Mouse (Mus musculus) erythroblast, adult 5-6 weeks (primary cell): ENCODE measurements at regions not wholly inside any gene's neighbourhood (a gene's known extent, or its start where the extent isn't known, plus 50 kb on each side); places are given as distances from the start of the nearest gene placed in this dataset.
"Not testable (repeated sequence)": the region's sequence is repeated elsewhere in the genome, so short reads cannot be mapped to it uniquely, and the experiment has no call there.

ENCODE experiments used
- ATAC-seq: replicated peaks from 2 replicates; pipeline ENCODE4 v1.8.0; 2016; ENCODE audit warnings: moderate number of reproducible peaks, mild to moderate bottlenecking, moderate TSS enrichment, inconsistent platforms; ENCODE audit not compliant: poor library complexity, low FRiP score, severe bottlenecking

GRCm38 (mm10) chr1:194565574-194565973 lies 52.4 kb upstream of the Plxna2 start:
- no peak for ATAC-seq

DNA sequence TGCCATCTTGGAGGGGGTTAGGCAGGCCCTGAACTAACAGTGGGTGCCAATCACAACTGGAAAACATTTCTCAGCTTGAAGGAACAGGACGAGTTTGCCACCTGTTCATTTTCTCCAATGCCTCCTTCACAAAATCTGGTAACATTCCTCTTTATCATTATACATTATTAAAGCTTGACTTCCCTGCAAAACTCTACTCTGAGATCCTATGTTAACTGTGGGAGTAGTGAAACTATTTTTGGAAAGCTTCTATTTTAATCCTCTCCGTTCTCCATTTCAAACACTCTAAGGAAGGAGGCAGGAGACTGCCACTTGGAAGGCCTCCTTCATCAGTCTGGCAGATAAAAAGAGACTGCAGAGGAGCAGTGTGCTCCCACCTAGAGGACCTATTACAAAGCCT lies 54.1 kb upstream of the Plxna2 start:
- ATAC-seq: no peak

- no peak for ATAC-seq
Measured at GRCm38 (mm10) chr1:194561098-194561497, 56.9 kb upstream of the Plxna2 start.

DNA sequence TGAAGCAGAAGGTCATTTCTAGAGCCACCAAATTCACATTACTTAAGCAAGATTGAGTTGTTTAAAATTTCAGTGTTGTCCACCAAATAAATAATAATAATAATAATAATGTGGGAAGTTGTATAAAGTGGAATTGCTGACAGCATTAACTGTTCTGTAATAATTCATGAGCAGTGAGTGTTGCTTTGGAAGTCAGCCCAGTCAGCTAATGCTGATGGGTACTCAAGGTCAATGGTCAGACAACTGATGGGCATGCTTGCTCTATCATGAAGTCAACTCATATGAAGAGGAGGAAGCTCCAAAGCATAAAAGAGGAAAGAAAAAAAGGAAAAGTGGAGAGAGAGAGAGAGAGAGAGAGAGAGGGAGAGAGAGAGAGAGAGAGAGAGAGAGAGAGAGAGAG lies 69.4 kb upstream of the Plxna2 start:
- ATAC-seq: no peak

DNA sequence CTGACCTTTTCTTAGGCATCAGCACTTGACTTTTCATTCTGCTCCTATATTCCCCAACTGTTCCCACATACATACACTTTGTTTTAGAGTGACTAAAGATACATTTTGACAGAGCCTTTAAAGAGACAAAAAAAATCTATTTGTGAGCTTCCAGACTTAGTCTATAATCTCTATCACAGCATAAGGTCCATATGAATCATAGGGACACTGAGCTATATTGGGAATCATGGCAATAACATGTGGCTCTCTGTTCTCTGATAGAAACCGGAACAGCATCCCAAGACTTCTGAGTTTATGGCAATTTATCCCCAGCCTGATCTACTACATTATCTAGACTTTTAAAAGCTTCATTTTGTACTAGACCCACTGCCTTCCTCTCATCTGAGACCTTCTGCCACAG lies 69.8 kb upstream of the Plxna2 start:
- ATAC-seq: no peak

GRCm38 (mm10) chr1:194540923-194541322 lies 77.1 kb upstream of the Plxna2 start:
- no peak for ATAC-seq

- ATAC-seq: no peak
Measured at GRCm38 (mm10) chr1:194527342-194528165, 90.5 kb upstream of the Plxna2 start.

GRCm38 (mm10) chr1:194524976-194525375 lies 93.0 kb upstream of the Plxna2 start:
- ATAC-seq: no peak

DNA sequence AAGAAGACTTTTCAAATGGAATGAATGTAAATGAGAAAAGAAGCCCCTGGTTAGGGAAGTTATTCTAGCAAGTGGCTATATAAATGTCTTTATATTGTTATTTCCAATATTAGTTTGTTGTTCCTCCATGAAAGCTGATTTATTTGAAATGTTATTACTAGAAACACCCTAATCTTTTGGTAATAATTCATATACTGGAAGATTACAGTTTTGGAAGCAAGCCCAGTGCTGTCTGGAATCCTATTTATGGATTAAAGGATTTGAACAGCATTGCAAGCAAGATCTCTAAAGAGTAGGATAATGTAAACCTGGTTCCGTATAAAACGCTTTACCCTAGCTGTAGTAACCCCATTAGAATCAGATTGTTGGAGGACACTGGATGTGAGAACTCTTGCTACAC lies 96.8 kb upstream of the Plxna2 start:
- ATAC-seq: no peak

DNA sequence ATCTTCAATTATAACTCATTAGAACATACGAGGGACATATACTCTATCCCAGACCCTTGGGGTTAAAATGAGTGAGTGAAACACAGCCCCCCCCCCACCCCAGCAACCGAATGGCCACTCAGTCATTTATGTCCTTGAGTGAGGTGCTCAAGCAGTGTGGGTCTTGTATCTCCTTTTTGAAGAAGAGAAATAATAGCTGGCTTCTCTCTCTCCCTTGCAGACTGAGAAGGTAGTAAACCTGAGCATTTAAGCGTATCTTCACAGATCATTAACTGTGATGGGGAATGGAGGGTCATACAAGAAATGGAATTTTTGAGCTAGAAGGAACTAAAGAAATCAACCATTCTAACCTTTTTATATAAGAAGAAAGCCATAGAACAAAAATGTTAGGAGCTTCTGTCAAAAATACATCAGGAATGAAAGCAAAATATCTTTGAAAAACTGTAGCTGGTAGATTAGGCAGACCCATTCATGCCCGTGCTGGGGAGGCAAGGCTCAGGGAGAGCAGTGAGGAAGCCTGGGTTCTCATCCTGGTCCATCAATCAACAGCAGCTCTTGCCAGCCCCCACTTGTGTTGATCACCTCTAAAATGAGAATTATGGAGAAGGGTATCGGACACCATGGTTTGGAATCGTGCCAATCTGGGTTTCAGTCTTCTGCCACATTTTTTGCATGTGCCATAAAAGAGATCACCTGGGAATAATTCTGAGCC lies 98.4 kb upstream of the Plxna2 start:
- no peak for ATAC-seq

DNA sequence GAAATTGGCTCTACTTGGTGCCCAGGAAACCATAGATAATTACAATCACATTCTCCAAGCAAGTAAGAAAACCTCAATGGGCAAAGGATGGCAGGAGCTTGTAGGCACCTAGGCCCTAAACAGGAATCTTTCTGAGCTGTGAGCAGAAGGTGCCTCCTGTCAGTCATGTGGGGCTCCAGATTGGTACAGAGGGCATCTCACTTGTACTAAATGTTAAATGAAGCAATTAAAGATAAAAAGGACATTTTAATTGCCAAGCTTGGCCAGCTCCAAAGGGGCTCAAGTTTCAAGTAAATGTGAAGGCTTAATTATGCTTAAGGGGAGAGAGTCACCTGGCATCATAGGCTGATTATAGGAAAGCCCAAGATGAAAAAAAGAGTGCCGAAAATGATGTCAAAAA lies 101.9 kb upstream of the Plxna2 start:
- no peak for ATAC-seq

GRCm38 (mm10) chr1:194508314-194508713 lies 109.7 kb upstream of the Plxna2 start:
- ATAC-seq: no peak

GRCm38 (mm10) chr1:194505826-194506225 lies 112.2 kb upstream of the Plxna2 start:
- no peak for ATAC-seq

DNA sequence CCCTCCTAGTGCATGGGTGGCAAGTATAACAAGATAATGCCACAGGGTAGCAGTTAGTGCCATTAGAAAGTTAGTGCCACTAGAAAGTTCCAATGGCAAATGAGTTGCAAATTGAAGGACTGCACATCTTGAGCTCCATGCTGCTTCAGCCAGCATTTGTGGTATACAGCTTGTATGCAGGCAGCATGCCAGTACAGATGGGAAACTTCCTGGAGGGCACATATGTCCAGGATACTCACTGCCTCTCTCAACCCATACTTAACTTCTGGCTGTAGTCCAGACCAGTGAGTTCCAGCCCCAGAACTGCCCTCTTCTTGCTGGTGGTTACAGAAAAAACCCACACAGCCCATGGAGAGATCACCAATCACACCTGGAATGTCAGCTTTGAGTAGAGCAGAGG lies 113.8 kb upstream of the Plxna2 start:
- ATAC-seq: 0 out of 2 replicates have a peak, but pooled peaks have one; percentile 35

DNA sequence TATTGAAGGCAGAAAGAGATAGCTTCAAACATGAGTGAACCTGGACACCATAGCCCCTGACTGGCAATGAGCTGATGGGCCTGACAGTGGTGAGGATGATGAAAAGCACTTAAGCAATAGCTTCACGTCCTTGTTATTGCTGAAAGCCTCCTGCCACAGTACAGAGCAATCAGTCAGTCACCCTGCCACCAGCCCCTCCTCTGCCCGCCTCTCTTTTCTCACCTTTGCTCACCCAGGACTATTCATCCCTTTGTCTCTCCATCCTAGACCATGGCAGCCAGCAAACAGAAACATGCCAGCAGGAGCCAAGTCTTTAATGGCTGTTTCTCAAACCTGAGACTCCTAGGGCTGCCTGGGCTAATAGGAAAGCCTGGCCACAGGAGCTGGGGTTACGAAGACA lies 114.5 kb upstream of the Plxna2 start:
- ATAC-seq: no peak

- no peak for ATAC-seq
Measured at GRCm38 (mm10) chr1:194496424-194496823, 121.6 kb upstream of the Plxna2 start.

DNA sequence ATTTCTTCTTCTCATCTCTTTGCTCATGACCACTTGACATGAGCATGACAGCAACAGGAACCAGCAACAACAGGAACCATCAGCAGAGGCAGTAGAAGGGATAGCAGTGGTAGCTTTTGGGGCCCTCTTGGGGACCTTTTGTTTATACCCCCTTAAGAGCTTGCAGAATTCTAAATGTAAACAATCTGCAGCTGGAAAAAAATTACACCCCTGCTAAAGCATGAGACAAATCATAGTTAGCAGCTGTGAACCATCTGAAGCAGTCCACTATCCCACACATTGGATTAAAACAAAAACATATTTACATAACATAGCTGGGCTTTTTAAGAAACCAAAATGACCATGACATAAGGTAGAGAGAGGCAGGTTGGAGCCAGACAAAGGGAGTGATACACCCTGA lies 126.9 kb upstream of the Plxna2 start:
- ATAC-seq: no peak

GRCm38 (mm10) chr1:194488126-194488525 lies 129.9 kb upstream of the Plxna2 start:
- no peak for ATAC-seq

DNA sequence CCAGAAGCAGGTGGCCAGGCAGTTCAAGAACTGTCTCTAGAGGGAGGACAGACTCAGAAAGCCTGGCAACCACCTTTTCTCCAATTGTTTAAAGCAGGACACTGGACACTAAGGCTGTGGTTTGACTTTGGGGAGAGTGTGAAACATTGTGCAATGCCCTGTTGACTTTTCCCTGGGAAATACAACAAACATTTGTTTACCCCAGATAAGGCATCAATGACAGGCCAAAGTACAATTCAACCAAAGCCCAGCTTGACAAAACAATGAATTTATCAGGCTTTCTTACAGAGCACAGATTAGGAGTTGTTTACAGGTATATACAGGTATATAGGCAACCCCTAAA lies 135.3 kb upstream of the Plxna2 start:
- no peak for ATAC-seq

- ATAC-seq: no peak
Measured at GRCm38 (mm10) chr1:194482001-194482716, 135.9 kb upstream of the Plxna2 start.

GRCm38 (mm10) chr1:194471281-194471680 lies 146.7 kb upstream of the Plxna2 start:
- not testable (repeated sequence) for ATAC-seq
